Mouse (Mus musculus) embryonic facial prominence, embryonic 15.5 days (tissue): ENCODE data around the gene Pak6. TPM values are rescaled to one million over a fixed set of nuclear protein-coding genes. Genes with fewer than 3 reads are reported as not detected.
A peak's percentile ranks its signal among the peaks of the same experiment; 100 is the strongest.
"Not testable (repeated sequence)": the region's sequence is repeated elsewhere in the genome, so short reads cannot be mapped to it uniquely, and the experiment has no call there.

Source experiments
- ATAC-seq: fragments of 200-750 bp; cut with Nextera tagmentation; 2 replicates; pipeline ENCODE4 v1.8.0; 2017; ENCODE audit warnings: low read depth, moderate TSS enrichment; ENCODE audit not compliant: insufficient number of reproducible peaks, low FRiP score, low TSS enrichment
- H3K27ac ChIP-seq: fragments of 300-500 bp; sonication (generic); replicated peaks from 2 replicates; pipeline ENCODE4 v1.5.1; 2015; ENCODE audit warnings: mild to moderate bottlenecking, inconsistent platforms
- H3K27me3 ChIP-seq: fragments of 300-500 bp; sonication (generic); 2 replicates; pipeline ENCODE4 v1.6.1; 2015; ENCODE audit warnings: inconsistent platforms
- H3K36me3 ChIP-seq: fragments of 300-500 bp; sonication (generic); 2 replicates; pipeline ENCODE4 v1.6.1; 2015; ENCODE audit warnings: mild to moderate bottlenecking, inconsistent platforms
- H3K4me1 ChIP-seq: fragments of 300-500 bp; sonication (generic); 2 replicates; pipeline ENCODE4 v1.6.1; 2015; ENCODE audit warnings: inconsistent platforms
- H3K4me2 ChIP-seq: fragments of 300-500 bp; sonication (generic); replicated peaks from 2 replicates; pipeline ENCODE4 v1.6.1; 2015; ENCODE audit warnings: mild to moderate bottlenecking, inconsistent platforms
- H3K4me3 ChIP-seq: fragments of 300-500 bp; sonication (generic); replicated peaks from 2 replicates; pipeline ENCODE4 v1.5.1; 2015; ENCODE audit warnings: mild to moderate bottlenecking, inconsistent platforms
- H3K9ac ChIP-seq: fragments of 300-500 bp; sonication (generic); 2 replicates; pipeline ENCODE4 v1.6.1; 2015; ENCODE audit warnings: inconsistent platforms
- H3K9me3 ChIP-seq: fragments of 300-500 bp; sonication (generic); replicated peaks from 2 replicates; pipeline ENCODE4 v1.6.1; 2016; ENCODE audit warnings: inconsistent platforms
- WGBS: fragments of 180-500 bp; shearing (Covaris S2); methylation state at CpG from one replicate; pipeline ENCODE4 v1.1.7; 2015; 5-methylcytosine and 5-hydroxymethylcytosine counted together
- polyA plus RNA-seq: library from polyadenylated mRNA; unstranded; fragments of >200 nt; fragmentation: Nextera tagmentation; extraction: Ambion mirVana; gene quantifications from 2 replicates; pipeline ENCODE4 v1.2.1, GENCODE M21; 2015

Pak6 gene
- polyA plus RNA-seq, 1 experiment from 2014 or later = 8.5 TPM

DNA sequence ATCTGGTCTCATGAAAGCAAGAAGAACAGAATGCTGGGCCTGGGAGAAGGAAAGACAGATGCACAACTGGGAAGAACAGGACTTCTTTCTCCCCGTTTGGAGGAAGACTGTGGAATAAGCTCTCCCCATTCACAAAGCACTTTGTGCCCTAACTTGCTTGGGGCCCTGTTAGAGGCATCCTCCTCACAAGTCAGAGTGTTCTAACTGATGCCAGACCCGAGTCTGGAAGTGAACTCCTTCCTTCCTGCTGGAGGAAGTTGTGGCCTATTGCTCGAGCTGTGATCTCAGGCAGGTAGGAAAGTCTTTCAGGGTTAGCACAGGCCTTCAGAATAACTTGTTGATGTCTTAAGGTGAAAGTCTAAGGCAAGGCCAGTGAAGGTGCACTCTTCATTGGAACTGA lies 20.2 kb upstream of the Pak6 start:
- Histone ChIP-seq H3K36me3 (peaks cover 40% of the 10 kb centered on the region), H3K27me3 (no peaks in the 10 kb centered on the region), H3K9me3 (no peaks in the 10 kb centered on the region), H3K27ac (no peak overlapping the region), H3K4me3 (no peak overlapping the region), H3K4me2 (no peak overlapping the region), H3K9ac (no peak overlapping the region), H3K4me1 (no peaks in the 10 kb centered on the region)
- WGBS = 27% methylated on average over 3 of the region's 3 CpGs
- ATAC-seq = no peak

GRCm38 (mm10) chr2:118646665-118647064 lies 16.4 kb upstream of the Pak6 start:
- H3K4me1 ChIP-seq = no peaks in the 10 kb centered on the region
- no peaks in the 10 kb centered on the region for H3K27me3 ChIP-seq
- no peaks in the 10 kb centered on the region for H3K9me3 ChIP-seq
- WGBS = 74% methylated on average over 5 of the region's 5 CpGs
- H3K4me2 ChIP-seq = no peak overlapping the region
- H3K36me3 ChIP-seq = peaks cover 12% of the 10 kb centered on the region; the same call in 1 of the 2 replicates
- no peak overlapping the region for H3K4me3 ChIP-seq
- no peak overlapping the region for H3K9ac ChIP-seq
- no peak for ATAC-seq
- no peak overlapping the region for H3K27ac ChIP-seq

GRCm38 (mm10) chr2:118650697-118651096 lies 12.4 kb upstream of the Pak6 start:
- H3K36me3 ChIP-seq, H3K27ac ChIP-seq, H3K27me3 ChIP-seq, H3K9ac ChIP-seq, H3K9me3 ChIP-seq, H3K4me1 ChIP-seq, ATAC-seq, H3K4me2 ChIP-seq, H3K4me3 ChIP-seq: not testable (repeated sequence)
- 63% methylated on average over 2 of the region's 2 CpGs for WGBS

DNA sequence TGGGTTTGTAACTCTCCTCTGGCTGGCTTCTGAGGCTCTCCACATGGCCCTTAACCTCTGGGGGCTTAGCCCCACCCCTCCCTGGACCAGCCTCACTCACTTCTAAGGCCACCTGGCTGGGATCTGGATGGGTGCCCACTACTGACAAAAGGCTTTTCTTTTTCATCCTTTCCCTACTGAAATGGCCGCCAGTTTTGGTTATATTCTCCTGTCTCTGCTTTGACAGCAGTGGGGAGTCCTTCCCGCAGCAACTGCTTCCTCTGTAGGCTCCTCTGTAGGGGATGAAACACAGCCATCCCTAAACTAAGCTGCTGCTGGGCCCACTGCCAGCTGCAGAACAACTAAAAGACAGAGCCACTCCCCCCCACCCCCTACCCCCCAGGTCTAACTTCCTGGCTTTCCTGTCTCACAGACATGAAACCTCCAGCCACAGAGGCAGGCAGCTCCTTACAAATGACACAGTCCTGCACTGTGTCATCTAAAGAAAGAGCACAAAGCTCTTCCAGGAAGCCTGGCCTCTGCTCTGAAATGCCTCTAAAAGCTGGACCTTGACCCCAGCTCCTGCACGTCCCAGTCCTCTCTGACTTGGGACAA lies 6.3 kb upstream of the Pak6 start:
- no peak overlapping the region for H3K4me3 ChIP-seq
- no peaks in the 10 kb centered on the region for H3K27me3 ChIP-seq
- peaks cover 34% of the 10 kb centered on the region for H3K4me1 ChIP-seq
- H3K4me2 ChIP-seq = no peak overlapping the region
- WGBS = 33% methylated on average over 3 of the region's 3 CpGs
- peak overlapping the region; percentile 58 for H3K27ac ChIP-seq
- ATAC-seq = 0 out of 2 replicates have a peak, but pooled peaks have one; percentile 51
- H3K9ac ChIP-seq = no peak overlapping the region
- H3K9me3 ChIP-seq = no peaks in the 10 kb centered on the region
- H3K36me3 ChIP-seq = no peaks in the 10 kb centered on the region

- Histone ChIP-seq H3K4me2 (no peak overlapping the region), H3K9ac (no peak overlapping the region), H3K4me3 (no peak overlapping the region), H3K27me3 (peaks cover 5% of the 10 kb centered on the region), H3K9me3 (no peaks in the 10 kb centered on the region), H3K36me3 (no peaks in the 10 kb centered on the region), H3K4me1 (peaks cover 40% of the 10 kb centered on the region), H3K27ac (peak overlapping the region; percentile 68)
- no peak for ATAC-seq
- 26% methylated on average over 4 of the region's 4 CpGs for WGBS
Observed at GRCm38 (mm10) chr2:118658457-118658856, 4.6 kb upstream of the Pak6 start.

DNA sequence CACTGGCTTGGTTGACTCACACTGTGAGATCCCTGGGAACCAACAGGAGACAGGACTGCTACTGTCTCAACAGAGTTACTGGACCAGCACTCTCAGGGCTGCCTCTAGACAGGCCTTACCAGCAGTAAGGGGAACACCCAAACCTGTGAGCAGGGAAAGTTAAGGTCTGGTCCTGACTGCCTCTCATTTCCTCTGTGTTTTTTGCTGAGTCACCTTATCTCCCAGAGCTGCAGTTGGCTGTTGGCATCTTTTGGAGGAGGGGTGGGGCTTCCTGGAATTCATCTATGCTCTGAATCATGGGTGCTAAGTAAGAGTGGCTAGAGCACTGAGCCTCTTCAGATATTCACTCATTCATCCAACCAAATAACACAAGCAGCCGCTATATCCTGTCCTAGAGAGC lies 4.0 kb upstream of the Pak6 start:
- peak overlapping the region; percentile 68 for H3K27ac ChIP-seq
- no peak overlapping the region for H3K4me2 ChIP-seq

GRCm38 (mm10) chr2:118659493-118659892 lies 3.6 kb upstream of the Pak6 start:
- H3K36me3 ChIP-seq = no peaks in the 10 kb centered on the region
- H3K4me3 ChIP-seq = peak overlapping the region; percentile 41
- H3K4me1 ChIP-seq = peaks cover 43% of the 10 kb centered on the region
- WGBS = 84% methylated on average over 12 of the region's 12 CpGs
- no peak overlapping the region for H3K9ac ChIP-seq
- H3K9me3 ChIP-seq = no peaks in the 10 kb centered on the region
- H3K27me3 ChIP-seq = peaks cover 14% of the 10 kb centered on the region
- no peak for ATAC-seq
- H3K4me2 ChIP-seq = peak overlapping the region; percentile 46
- no peak overlapping the region; the same call in 1 of the 2 replicates for H3K27ac ChIP-seq

More for the DNA sequence above, 4.0 kb upstream of the Pak6 start:
- Histone ChIP-seq H3K9me3 (no peaks in the 10 kb centered on the region), H3K36me3 (no peaks in the 10 kb centered on the region), H3K27me3 (peaks cover 10% of the 10 kb centered on the region), H3K4me3 (no peak overlapping the region), H3K4me1 (peaks cover 45% of the 10 kb centered on the region), H3K9ac (no peak overlapping the region)
- no peak for ATAC-seq
- 77% methylated on average over 1 of the region's 1 CpGs for WGBS

DNA sequence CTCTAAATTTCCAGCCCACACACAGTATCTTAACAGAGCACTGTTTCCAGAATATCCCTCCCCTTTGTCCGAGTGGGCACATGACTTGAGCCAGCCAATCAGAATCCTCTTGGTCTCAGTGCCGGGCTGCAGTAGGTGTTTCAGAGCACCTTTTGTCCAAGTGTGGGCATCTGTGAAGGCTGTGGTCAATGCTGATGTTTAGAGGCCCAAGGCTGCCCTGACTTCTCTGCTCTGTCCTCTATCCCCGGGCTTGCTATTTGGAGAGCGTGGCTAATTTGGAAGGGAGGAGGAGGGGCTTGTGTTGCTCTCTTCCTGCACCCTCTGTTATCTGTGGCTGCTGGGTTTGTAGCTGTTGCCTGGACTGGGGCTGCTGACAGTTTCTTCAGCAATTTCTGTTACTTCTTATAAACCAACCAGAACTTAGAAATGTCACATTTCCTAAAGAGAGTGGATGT lies 3.1 kb upstream of the Pak6 start:
- peak overlapping the region; percentile 46 for H3K4me2 ChIP-seq
- H3K4me1 ChIP-seq = peaks cover 43% of the 10 kb centered on the region
- peak overlapping the region; percentile 41 for H3K4me3 ChIP-seq
- no peaks in the 10 kb centered on the region for H3K9me3 ChIP-seq
- H3K9ac ChIP-seq = no peak overlapping the region
- H3K36me3 ChIP-seq = no peaks in the 10 kb centered on the region
- ATAC-seq = peak; percentile 52; the same call in 1 of the 2 replicates
- peaks cover 17% of the 10 kb centered on the region for H3K27me3 ChIP-seq
- no peak overlapping the region for H3K27ac ChIP-seq
- 4% methylated on average over 4 of the region's 4 CpGs for WGBS

- no peak for ATAC-seq
- H3K27ac ChIP-seq = no peak overlapping the region
- peaks cover 17% of the 10 kb centered on the region for H3K27me3 ChIP-seq
- H3K4me3 ChIP-seq = no peak overlapping the region
- H3K4me2 ChIP-seq = no peak overlapping the region
- no peak overlapping the region for H3K9ac ChIP-seq
- no peaks in the 10 kb centered on the region for H3K9me3 ChIP-seq
- H3K36me3 ChIP-seq = no peaks in the 10 kb centered on the region
- 77% methylated on average over 9 of the region's 9 CpGs for WGBS
- peaks cover 35% of the 10 kb centered on the region for H3K4me1 ChIP-seq
Observed at GRCm38 (mm10) chr2:118661891-118662290, 1.2 kb upstream of the Pak6 start.

DNA sequence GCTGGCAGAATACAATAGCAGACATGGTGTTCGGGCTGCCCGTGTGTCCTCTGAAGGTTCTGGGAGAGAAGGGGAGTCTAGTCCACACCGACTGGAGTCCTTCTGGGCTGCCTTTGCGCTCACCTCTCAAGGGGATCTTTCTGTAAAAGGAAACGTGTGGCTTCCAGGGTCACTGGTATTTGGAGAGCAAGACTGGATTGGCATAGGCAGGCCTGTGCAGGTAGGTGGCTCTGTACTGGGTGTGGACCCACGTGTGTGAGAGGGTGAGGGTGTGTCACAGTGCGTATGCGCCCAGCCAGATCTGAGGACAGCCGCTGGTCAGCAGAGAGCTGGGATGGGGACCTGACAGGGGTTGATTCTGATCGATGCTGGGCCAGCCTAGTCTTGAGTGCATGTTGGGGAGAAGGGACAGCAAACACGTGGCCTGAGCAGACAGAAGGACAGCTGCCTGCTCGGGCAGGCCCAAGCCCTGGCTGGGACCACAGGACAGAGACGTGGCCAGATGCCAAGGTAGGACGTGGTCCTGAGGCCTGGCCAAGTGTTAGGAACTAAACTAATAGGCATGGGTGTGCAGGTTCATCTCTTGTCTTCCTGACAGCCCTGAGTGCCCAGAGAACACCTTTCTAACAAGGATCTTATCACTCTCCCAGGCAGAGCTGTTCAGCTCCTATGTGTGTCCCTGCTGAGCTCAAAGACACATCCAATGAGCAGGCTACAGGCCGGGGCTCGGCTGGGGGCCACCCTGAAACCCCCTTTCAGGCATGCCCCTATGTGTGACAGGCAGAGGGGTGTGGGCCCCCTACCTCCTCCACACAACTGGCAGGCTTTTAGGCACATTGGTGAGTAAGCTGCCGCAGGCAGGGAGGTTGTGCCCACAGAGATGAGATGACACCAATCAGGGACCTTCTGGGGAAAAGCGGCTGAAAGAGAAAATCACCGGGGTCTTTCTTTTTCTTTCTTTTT lies 982 bp downstream of the Pak6 start:
- Histone ChIP-seq H3K9ac (no peak overlapping the region), H3K4me1 (peaks cover 28% of the 10 kb centered on the region), H3K27ac (peak overlapping the region; percentile 34; the same call in 1 of the 2 replicates), H3K9me3 (no peaks in the 10 kb centered on the region), H3K4me2 (peak overlapping the region; percentile 54), H3K36me3 (no peaks in the 10 kb centered on the region), H3K4me3 (peak overlapping the region; percentile 37), H3K27me3 (peaks cover 17% of the 10 kb centered on the region)
- WGBS = 44% methylated on average over 19 of the region's 19 CpGs
- ATAC-seq = 0 out of 2 replicates have a peak, but pooled peaks have one; percentile 43

DNA sequence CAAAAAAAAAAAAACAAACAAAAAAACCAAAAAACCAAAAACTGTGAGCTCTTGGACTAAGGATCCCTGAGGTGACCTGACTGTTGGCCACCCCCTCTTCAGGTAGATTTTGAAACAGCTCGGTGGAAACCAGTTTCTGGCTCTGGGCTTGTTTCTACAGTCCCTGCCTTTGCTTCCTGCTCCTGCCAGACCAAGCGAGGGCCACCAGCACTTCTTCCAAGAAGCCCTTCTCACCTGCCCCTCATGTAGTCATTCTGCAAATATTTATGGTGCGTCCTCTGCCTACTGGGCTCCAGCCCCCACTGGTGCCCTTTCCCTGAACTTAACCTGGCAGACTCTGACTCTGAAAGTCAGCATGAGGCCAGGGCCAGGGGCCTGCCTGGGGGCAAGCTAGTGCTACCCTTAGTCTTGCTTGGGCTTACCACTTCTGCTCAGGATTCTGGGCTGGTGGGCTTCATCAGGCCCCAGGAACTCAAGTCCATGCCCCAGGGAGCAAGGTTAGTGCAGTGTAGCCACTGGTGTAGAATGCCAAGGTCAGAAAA lies 1.9 kb downstream of the Pak6 start:
- Histone ChIP-seq H3K27me3 (peaks cover 17% of the 10 kb centered on the region), H3K27ac (no peak overlapping the region), H3K9ac (no peak overlapping the region), H3K9me3 (no peaks in the 10 kb centered on the region), H3K36me3 (no peaks in the 10 kb centered on the region), H3K4me3 (no peak overlapping the region), H3K4me1 (peaks cover 21% of the 10 kb centered on the region), H3K4me2 (no peak overlapping the region)
- no peak for ATAC-seq
- 63% methylated on average over 3 of the region's 3 CpGs for WGBS
